ENCODE assay signal across 17 mouse cellular contexts in the genomic region with DNA sequence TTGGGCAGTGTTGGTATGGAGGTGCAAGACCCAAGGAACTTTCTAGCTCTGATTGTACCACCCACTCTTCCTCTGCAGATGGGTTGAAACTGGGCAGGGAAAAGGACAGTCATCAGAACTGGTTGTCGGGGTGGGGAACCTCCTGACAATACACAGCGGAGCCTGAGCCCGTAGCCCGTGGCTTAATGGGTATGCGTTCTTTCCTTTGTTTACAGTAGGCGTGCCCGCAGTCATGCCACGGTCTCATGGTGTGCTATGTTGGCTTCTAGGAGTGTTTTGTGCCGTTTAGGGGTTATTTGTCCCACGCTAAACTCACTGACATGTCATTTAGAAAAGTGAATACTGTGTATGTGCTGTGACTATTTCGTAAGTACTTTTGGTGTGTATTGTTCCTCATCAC.
DNase-seq lines count a peak whose midpoint lies in the region; ATAC-seq lines count a peak whose summit lies in the region.
"Had no signal": no experiment of that assay in that cellular context is flagged by ENCODE, and none has a peak within 500 bp of the region (broad histone marks: within the 10 kb centered on the region; RNA-seq: fewer than 3 reads in every experiment).

No protein-coding gene starts in this region.

- H3K9ac ChIP-seq in midbrain, embryonic 11.5 days (ENCODE audit: low read length), result no peak overlapping the region
- H3K9ac ChIP-seq in hindbrain, embryonic 14.5 days, result no peak overlapping the region
- H3K9ac ChIP-seq in midbrain, embryonic 16.5 days (ENCODE audit: low read depth, low read length), result no peak overlapping the region
- H3K9ac ChIP-seq: intestine, embryonic 15.5 days; liver, embryonic 14.5 days had no signal

- 0 out of 2 replicates have a peak overlapping the region, but pooled peaks have one; percentile 42 for H3K27ac ChIP-seq in midbrain, embryonic 10.5 days (replicated peaks)
- no peak overlapping the region for H3K27ac ChIP-seq in midbrain, embryonic 11.5 days (ENCODE audit: low read depth, low read length)
- peak overlapping the region; percentile 95 for H3K27ac ChIP-seq in hindbrain, embryonic 14.5 days
- H3K27ac ChIP-seq in midbrain, embryonic 16.5 days (ENCODE audit: low read length), result peak overlapping the region; percentile 20; the same call in 1 of the 2 replicates
- H3K27ac ChIP-seq: heart, adult 2 months; intestine, embryonic 15.5 days; limb, embryonic 13.5 days; liver, embryonic 14.5 days had no signal

- H3K9me3 ChIP-seq in midbrain, embryonic 10.5 days (replicated peaks), result no peaks in the 10 kb centered on the region
- no peaks in the 10 kb centered on the region for H3K9me3 ChIP-seq in midbrain, embryonic 11.5 days (ENCODE audit: control insufficient read depth, low read length)
- H3K9me3 ChIP-seq in hindbrain, embryonic 14.5 days (ENCODE audit: control insufficient read depth, low read length), result no peaks in the 10 kb centered on the region
- no peaks in the 10 kb centered on the region for H3K9me3 ChIP-seq in midbrain, embryonic 16.5 days (replicated peaks; ENCODE audit: control insufficient read depth, low read length, poor library complexity, severe bottlenecking)
- H3K9me3 ChIP-seq: forebrain, embryonic 15.5 days; intestine, embryonic 15.5 days; limb, embryonic 13.5 days had no signal

- no peak for ATAC-seq in midbrain, embryonic 11.5 days (ENCODE audit: low FRiP score)
- ATAC-seq in hindbrain, embryonic 14.5 days (ENCODE audit: low FRiP score), result no peak
- no peak for ATAC-seq in midbrain, embryonic 16.5 days
- no peak for ATAC-seq in erythroid progenitor cell, adult 5-6 weeks (replicated peaks; ENCODE audit: low FRiP score, poor library complexity, severe bottlenecking)

- WGBS in midbrain, embryonic 10.5 days, result 78% methylated on average over 11 of the region's 11 CpGs
- WGBS in midbrain, embryonic 11.5 days, result 72% methylated on average over 11 of the region's 11 CpGs
- 42% methylated on average over 11 of the region's 11 CpGs for WGBS in hindbrain, embryonic 14.5 days
- WGBS in midbrain, embryonic 16.5 days, result 72% methylated on average over 11 of the region's 11 CpGs

- H3K4me3 ChIP-seq in midbrain, embryonic 10.5 days, result no peak overlapping the region
- H3K4me3 ChIP-seq in midbrain, embryonic 11.5 days (ENCODE audit: low read depth, low read length), result no peak overlapping the region
- no peak overlapping the region for H3K4me3 ChIP-seq in hindbrain, embryonic 14.5 days (replicated peaks; ENCODE audit: low read length)
- no peak overlapping the region for H3K4me3 ChIP-seq in midbrain, embryonic 16.5 days (ENCODE audit: low read depth, low read length)
- H3K4me3 ChIP-seq: heart, adult 2 months; intestine, embryonic 15.5 days had no signal

- no peaks in the 10 kb centered on the region for H3K36me3 ChIP-seq in midbrain, embryonic 10.5 days
- H3K36me3 ChIP-seq in midbrain, embryonic 11.5 days (ENCODE audit: control insufficient read depth, insufficient read depth, low read length), result no peaks in the 10 kb centered on the region
- no peaks in the 10 kb centered on the region for H3K36me3 ChIP-seq in hindbrain, embryonic 14.5 days (replicated peaks; ENCODE audit: control insufficient read depth, insufficient read depth)
- H3K36me3 ChIP-seq in midbrain, embryonic 16.5 days (ENCODE audit: control insufficient read depth, insufficient read depth, low read length), result no peaks in the 10 kb centered on the region
- H3K36me3 ChIP-seq: forebrain, embryonic 15.5 days; intestine, embryonic 15.5 days; limb, embryonic 13.5 days had no signal

- H3K4me1 ChIP-seq in midbrain, embryonic 10.5 days, result peaks cover 18% of the 10 kb centered on the region
- peaks cover 2% of the 10 kb centered on the region; the same call in 1 of the 2 replicates for H3K4me1 ChIP-seq in midbrain, embryonic 11.5 days (ENCODE audit: control insufficient read depth, insufficient read depth, low read length)
- H3K4me1 ChIP-seq in hindbrain, embryonic 14.5 days (replicated peaks; ENCODE audit: control insufficient read depth, insufficient read depth, low read length), result peaks cover 8% of the 10 kb centered on the region
- H3K4me1 ChIP-seq in midbrain, embryonic 16.5 days (ENCODE audit: control insufficient read depth, insufficient read depth, low read length), result peaks cover 17% of the 10 kb centered on the region
- H3K4me1 ChIP-seq: intestine, embryonic 15.5 days had no signal

- no peak overlapping the region for H3K4me2 ChIP-seq in midbrain, embryonic 11.5 days
- H3K4me2 ChIP-seq in hindbrain, embryonic 14.5 days (replicated peaks), result no peak overlapping the region
- H3K4me2 ChIP-seq in midbrain, embryonic 16.5 days (ENCODE audit: low read length), result no peak overlapping the region

- H3K27me3 ChIP-seq in midbrain, embryonic 10.5 days (ENCODE audit: low read depth, poor library complexity, severe bottlenecking), result peaks cover 45% of the 10 kb centered on the region
- H3K27me3 ChIP-seq in midbrain, embryonic 11.5 days (ENCODE audit: control insufficient read depth, insufficient read depth, low read length), result no peaks in the 10 kb centered on the region
- H3K27me3 ChIP-seq in hindbrain, embryonic 14.5 days (ENCODE audit: control insufficient read depth, insufficient read depth, low read length), result no peaks in the 10 kb centered on the region
- H3K27me3 ChIP-seq in midbrain, embryonic 16.5 days (ENCODE audit: control insufficient read depth, insufficient read depth, low read depth, low read length), result no peaks in the 10 kb centered on the region
- H3K27me3 ChIP-seq: forebrain, embryonic 15.5 days; intestine, embryonic 15.5 days had no signal

- DNase-seq in midbrain, embryonic 10.5 days (ENCODE audit: low spot score), result no peak
- no peak for DNase-seq in midbrain, embryonic 11.5 days (ENCODE audit: low spot score, missing footprints)
- peak; percentile 74 for DNase-seq in ZHBTc4 (ENCODE audit: low read depth, low spot score)
- DNase-seq in hindbrain, embryonic 14.5 days (ENCODE audit: low spot score), result no peak
- no peak for DNase-seq in embryo, embryonic 11 days
- DNase-seq: adrenal gland, adult 2 months; B cell, adult 2 months; cerebellum, adult 8-10 months; heart, adult 2 months; heart, postnatal 36 days; spleen, adult 18-20 months had no signal
